Mouse (Mus musculus) ES-Bruce4 (cell line): ENCODE measurements around the gene Plscr1.

Experiments used
- CTCF ChIP-seq: IDR thresholded peaks from one replicate; pipeline ENCODE4 v1.8.1; 2011; ENCODE audit warnings: low read depth, low read length
- POLR2A ChIP-seq: IDR thresholded peaks from one replicate; pipeline ENCODE4 v1.8.1; 2011; ENCODE audit warnings: low read length; ENCODE audit not compliant: insufficient read depth

GRCm38 (mm10) chr9:92265719-92266118, 16.2 kb downstream of the Plscr1 start:
- no peak for TF ChIP-seq CTCF
- no peak for TF ChIP-seq POLR2A
